Mouse (Mus musculus) CD4-positive, CD25-positive, alpha-beta regulatory T cell, adult 4 months (primary cell): ENCODE data around the gene Mn1. TPM values are rescaled to one million over a fixed set of nuclear protein-coding genes. Genes with fewer than 3 reads are reported as not detected.

Experiments
- ATAC-seq: one replicate; pipeline ENCODE4 v1.8.0; 2017
- polyA plus RNA-seq, 2 experiments: library from polyadenylated mRNA; unstranded; fragments of 100-300 nt; shearing (Covaris generic); gene quantifications; one replicate each; pipeline ENCODE4 v1.2.1; 2017

The Mn1 gene
- polyA plus RNA-seq = not detected

DNA sequence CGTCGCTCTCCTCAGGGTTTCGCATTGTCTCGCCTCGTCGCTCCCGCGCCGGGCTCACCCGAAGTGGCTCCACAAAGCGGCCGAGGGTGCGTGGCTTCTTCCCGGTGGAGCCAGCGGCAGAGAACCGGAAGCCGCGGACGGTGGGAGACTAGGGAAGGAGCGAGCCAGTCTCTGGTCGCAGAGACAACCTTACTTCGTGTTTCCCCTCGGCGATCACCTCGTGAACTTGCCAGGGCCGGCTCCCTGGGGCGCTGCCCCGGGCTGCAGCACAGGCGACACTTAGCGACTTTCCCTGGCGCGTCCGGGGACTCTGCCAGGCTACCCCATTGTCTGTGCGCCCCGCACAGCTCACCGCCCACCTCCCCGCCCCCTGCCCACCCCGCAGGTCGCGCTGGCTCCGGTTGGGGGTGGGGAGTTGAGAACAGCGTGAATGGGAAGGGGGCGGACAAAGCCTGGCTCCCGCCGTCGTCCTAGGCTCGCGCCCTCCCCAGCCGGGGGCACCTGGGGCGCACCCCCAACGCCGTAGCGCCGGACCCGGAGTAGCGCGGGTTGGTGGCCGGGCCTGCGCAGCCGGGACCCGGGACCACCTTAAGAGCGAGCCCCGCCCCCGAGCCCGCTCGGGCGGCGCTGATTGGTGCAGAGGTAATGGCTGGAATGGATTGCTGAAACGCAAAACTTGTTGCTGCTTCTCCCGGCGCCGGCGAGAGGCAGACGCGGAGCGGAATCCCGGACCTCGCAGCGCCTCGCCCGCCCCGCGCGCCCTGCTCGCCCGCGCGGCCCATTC, at the start of gene Mn1:
Gene Mn1 (plus strand): TSS at position 772 of the 784 bp plus-strand sequence.
- no peak for ATAC-seq

DNA sequence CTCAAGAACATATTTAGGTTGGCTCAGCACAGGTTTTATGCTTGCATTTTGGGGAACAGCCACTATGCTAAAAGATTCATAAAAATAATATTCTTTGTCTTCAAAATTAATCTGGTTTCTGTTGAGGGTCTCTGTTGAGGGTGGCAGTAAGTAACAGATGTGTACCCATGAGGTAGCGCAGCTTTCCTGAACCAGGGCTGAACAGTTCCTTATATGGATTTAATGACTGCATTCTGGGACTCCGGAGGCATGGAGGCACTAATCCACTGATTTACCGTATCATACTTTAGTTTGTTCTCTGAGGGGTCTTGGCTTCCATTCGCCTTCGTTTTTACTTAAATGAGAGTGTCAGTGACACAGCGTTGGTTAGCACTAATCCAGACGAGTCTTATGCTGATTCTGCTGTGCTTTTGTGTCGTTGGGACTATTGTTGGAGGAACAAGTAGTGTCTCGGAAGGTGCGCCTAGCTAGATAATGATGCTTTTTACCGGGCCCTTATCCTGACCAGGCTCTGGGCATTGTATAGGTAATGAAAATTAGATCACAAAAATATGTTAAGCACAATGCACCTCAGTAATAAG, 49.1 kb upstream of the Mn1 start:
- no peak for ATAC-seq

DNA sequence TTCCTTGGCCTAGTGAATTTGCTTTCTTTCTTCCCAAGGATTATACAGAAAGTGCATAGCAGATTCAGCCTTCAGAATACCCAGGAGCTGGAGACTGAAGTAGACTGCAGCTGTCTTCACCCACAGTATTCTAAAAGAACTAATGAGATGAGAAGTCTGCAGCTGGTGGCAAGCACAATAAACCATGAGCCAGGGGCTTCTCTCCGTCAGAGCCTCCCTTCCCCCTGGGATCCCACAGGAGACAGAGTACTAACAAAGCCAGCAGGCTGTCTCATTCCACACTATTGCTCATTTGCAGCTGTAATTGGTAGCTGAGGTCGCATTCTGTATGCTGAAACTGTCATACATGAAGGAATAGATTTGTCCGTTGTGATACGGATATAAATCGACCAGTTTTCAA, 48.6 kb upstream of the Mn1 start:
- no peak for ATAC-seq

DNA sequence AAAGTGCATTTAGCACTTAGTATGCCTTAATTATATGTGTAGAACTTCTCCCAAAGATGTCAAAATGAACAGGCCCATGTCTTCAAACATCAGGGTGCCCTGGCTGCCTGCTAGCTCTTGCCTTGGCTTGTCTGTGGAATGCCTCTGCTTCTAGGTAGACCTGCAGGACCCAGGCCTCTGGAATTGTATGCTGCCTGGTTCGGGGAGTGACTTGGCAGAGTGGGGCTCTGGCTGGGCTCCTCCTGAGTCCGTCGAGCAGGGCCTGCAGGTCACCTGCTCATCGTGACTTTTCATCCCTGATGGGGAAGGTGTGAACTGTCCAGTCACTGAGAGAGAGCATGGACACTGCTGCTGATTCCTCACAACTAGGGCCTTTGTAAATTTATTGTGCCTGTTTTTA, 41.5 kb upstream of the Mn1 start:
- no peak for ATAC-seq

DNA sequence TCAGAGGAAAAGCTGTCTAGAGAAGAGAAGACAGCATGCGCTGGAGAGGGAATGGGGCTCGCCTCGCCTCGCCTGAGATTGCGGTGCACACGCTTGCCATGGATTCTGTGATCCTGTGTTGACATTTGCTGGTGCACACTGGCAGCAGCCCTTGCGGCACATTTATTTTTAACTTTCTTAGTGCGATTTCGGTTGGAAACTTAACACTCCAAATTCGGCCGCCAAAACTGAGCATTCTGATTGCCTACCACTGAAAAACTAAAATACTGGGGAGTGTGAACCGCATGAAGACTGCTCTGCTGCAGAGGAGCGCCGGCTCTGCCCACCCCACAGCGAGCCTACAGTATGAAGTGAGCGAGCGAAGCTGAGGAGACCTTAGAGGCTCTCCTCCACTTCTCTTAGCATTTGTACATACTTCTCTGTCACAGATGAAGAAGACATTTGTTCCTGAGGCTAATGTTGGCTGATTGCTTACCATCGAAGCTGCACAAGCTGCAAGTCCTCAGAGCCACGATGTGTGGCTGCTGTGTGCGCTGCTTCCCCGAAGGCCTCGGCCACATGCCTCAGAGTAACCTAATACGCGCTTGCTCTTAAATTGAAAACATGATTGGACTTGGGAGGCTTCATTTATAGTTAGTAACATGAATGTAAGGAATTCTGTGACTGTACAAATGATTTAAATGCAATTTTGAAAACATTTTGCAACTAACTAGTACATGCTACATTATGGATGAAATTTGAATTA, 40.7 kb upstream of the Mn1 start:
- ATAC-seq = no peak

DNA sequence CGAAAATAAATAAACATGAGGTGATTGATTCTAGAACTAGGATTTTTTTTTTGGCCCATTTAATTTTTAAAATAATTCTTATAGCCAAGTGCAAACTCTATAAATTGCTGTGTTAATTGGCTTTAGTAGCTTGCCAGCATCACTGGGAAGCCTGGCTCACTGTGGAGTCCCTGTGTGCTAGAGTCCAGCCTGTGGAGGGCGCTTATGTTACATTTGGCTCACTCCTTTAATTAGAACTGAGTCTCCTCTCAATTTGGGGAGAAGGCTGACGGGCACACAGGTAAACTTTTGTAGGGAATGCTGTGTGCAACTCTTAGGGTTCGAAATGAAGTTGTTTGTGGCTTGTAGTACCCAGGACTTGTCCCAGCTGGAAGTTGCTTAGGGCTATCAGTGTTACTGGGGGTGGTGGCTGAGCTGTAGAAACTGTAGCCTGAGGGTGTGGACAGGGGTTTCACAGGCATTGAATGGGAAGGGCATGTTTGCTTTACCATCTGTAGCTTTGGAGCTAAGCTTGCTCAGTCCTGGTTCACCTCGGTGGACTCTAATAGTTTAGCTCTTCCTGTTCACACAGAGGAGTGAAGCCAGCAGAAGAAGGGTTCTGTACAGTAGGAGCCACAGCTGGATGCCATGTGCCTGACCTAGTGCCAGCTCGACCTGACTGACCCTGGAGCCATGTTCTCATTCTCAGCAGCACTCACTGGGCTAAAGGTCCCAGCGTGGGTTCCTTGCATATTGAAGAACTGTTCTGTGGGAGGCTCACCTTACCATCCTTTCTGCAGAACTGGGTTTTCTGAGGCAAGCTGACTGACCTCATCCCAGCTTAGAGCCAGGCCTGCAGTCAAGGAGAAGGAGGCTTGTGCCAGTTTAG, 38.8 kb upstream of the Mn1 start:
- no peak for ATAC-seq

DNA sequence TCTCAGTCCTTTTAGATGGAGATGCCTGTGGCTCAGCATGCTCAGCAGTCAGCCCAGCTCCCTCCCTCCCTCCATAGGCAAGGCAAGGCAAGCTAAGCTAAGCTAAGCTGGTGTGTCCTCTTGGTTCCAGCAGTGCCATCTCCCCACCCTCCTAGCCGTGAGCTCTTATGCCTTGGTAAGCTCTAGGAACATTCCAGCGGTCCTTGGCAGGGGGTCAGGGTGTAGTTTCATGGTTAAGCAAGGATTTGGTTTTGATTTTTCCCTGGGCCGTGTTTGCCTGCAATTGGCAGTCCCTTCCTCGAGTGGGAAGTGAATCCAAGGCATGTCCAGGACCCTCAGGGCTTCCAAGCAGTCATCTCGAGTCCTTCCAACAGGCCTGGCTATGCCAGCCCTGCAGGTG, 33.8 kb upstream of the Mn1 start:
- no peak for ATAC-seq

DNA sequence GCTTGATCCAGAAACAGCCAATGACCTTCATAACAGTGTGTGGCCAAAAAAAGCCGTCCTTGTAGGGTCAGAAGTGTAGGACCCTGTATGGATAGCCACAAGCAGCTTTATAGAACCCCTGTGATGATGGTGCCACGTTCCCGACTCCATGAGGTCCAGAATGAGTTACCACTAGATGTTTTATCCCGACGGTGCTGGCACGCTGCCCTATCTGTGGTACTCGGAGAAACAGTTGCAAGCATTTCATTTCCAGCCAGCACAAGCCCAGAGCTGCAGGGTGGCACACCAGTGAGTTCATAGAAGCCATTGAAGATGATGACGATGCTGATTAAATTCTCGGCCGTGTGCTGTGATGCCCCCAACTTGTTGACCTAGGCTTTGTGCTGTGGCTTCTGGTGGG, 26.3 kb upstream of the Mn1 start:
- ATAC-seq = no peak

DNA sequence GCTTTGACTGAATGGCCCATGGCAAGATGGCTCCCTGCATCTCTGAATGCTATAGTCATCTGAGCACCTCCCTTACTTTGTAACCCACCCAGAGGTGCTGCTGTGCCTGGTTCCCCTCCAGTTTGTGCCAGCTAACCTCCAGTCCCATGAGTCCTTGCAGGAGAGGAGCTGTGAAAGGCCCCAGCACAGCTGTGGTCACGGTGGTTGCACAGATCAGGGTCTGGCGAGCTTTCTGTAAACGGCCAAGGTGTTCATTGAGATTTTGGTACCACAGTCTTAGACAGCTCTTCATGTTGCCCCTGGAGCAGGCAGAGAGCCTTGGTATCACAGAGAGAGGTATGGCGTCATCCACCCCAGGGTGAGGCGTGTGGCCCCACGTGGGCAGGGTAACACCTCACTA, 25.7 kb upstream of the Mn1 start:
- no peak for ATAC-seq

DNA sequence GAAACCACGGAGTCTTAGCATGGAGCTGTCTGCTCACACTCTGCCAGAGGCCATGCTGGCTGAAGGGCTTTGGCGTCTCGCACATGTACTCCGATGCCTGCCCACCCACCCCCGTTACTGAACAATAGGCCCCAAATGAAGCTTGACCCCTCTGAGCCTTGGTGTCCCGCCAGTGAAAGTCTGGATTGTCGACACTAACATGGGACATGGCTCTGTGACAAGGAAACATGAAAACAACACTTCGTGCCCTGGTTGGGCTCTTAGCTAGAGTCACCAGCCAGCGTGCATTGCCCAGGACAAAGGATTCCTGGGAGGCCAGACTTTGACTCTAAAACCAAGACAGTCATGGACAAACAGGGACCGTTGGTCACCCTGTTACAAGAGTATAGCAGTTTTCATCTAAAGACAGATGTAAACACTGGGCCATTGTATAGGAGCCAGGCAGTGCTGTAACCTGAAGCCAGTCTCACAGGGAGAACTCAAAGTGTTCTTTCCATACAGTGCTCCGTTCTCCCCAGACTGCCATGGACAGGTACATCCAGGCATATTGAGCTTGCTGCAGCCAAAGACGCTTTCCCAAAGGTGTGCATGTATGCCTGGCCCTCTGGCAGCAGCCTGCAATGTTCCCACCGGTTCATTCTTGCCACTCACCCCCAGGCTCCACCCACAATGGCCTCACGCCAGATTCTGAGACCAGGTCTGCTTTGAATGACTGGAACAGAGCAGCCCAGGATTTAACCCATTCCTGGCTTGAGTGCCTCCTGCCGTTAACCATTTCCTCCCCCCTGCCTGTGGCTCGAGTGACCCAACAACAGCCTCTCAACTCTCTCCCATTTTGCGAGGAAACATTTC, 23.6 kb upstream of the Mn1 start:
- ATAC-seq = no peak

DNA sequence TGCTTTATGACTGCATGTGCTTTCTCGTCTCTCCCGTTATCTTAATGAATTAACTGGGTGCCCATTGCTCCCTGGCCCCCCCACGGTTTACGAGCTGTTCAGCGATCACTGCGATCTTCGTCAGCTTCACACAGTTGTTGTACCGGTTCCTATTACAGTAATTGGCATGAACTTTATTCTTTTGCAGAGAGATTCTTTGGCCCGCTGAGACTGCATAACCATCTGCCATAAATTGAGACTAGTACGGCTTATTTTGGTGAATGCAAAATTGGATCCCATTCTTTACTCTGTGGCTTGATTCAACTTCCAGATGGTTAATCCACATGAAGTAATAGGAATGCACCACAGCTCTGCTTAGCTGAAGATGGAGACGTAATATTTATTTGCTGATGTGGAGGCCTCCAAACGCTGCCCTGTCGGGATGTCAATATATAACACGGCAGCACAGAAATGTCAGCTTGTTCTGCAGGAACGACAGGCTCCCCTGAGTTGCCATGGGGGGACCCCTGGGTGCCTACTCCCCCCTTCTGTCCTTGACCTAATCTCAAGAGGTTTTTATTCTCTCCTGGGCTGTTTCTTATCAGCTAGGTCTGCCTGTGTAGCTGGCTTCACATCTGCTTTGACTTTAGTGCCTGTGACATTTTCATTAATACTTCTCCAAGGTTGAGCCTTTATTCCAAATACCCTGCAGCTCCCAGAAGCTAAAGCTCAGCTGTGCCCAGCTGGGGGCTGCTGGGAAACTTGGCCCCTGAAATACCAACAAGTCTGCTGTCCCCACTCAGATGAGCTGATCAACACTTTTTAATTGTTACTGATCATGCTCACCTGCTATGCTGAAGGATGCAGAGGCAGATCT, 22.7 kb upstream of the Mn1 start:
- no peak for ATAC-seq

DNA sequence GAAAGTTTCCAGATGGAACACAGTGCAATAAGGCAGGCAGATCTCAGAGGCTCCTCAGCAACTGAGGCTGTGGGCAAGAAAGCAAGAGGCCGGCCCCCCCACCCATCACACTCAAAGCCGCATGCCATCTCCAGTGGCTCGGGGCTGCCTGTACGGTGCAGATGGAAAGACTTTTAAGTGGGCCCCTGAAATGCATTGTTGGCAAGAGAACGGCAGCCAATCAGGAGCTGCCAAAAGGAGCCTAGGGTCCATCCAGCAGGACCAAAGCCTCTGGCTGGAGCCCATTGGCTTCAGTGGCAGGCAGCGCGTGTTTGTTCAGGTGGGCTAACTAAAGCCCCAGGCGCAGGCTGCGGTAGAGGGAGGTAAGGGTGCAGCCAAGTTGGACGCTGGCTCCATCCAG, 21.4 kb upstream of the Mn1 start:
- no peak for ATAC-seq

DNA sequence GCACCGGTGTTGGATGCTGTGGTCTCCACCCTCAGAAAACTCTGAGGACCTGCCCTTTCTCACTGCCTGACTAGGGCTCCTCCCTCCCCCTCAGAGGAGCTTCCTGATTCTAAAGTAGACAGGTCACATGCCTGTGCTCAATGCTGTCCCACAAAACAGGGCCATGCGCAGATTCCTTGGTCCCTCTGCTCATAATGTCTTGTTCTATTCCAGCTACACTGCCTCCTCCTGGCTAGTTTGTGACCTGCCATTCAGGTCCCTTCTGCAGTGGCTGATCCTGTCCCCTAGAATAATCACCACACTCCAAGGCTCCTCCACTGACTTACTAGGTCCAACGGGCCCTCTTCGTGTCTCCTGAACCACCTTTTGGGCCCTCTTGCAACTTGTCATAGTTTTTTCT, 21.0 kb upstream of the Mn1 start:
- ATAC-seq = no peak

DNA sequence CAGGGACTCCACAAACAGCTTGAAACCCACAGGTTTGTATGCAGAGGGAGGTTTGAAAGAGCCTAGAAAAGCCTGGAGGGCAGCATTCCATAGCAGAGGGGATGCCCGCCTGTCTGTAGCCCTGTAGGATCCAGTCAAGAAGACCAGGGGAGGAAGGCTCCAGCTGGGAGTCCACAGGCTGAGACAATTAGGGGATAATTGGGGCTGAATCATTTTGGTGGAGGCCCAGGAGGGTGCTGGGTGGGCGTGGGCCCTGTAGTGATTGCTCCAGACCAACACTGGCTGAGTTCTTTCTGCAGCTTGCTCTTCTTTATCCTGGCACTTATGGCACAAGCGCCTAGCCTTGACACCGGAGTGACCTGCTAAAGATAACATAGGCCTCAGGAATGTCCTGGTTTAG, 18.7 kb upstream of the Mn1 start:
- ATAC-seq = no peak

DNA sequence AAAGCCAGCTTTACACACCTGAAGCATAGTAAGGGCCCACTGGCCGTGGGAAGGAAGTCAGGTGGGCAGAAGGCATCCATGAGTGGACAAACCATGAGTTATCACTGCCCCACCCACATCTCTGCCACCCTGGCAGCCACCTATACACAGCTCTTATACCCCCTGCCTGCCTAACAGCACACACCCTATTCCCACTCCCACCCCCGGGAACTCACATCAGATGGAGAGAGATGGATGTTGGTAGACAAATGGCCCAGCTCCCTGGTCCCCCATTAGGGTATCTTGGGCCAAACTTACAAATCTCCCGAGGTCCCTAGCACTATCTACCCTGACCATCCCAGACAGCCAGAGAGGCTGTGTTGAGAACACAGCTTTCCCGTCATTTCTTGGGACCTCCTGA, 17.9 kb upstream of the Mn1 start:
- no peak for ATAC-seq

DNA sequence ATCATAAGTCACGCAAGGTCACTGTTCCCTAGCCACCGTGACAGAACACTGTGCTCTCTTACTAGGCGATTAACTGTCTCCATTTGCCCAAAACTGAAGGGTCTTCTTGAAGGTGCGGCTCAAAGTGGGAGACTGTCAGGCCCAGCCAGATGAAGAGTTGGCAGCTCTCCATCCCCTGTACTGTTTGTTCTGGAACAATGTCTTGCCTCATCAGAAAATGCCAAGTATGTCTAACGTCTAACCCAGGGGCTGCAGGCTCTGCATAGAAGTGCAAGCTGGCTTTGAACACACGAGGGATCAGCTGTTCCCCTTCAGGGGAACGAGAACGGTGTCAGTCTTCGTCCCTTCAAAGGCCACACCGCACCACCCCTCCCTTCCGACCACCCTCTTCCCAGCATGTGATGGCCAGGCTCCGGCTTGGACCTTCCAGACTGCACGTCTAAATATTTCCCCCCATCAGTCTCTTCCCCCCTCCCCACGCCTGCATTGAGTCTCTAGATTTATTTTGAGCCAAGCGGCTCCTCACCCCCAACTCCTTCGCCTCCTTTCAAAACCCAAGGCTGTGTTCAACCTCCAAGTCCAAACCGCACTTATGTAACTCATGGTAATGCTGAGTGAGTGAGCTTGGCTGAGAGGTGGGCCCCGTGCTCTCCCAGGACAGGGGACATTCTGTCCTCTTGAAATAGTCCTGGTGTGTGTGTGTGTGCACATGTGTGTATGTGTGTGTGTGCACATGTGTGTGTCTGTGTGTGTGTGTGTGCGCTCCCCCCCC, 15.1 kb upstream of the Mn1 start:
- ATAC-seq = no peak

DNA sequence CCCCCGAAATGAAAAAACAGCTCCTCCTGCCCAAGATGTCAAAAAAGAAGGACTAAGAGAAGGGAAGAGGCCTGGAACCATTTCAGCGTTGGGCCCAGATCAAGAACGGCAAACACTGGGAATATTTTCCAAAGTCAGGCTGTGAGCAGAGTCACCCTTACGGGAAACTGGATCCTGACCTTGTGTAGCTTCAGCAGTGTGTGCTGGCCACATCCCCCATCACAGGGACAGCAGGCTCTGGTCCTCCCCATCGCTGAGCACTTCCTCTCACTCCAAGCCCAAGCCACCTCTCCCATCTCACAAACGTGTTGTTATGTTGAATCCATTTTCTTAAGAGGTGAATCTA, 14.5 kb upstream of the Mn1 start:
- ATAC-seq = no peak

DNA sequence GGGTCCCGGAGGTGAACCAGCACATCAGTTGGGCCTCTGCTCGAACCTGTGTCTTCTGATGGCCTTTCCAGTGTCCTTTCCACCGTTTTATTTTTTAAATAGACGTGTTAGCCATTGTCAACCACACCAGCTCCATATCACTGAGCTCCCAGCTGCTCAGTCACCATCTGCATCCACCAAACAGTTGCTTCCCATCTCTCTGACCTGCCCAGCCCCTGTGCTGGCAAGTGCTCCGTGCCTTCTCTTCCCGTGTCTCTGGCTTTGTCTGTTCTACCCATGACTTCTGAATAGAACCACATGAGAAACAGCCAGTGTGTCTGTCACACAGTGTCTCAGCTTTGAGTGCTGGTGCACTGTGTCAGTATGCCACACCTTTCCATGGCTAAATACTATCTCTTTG, 12.4 kb upstream of the Mn1 start:
- ATAC-seq = no peak

DNA sequence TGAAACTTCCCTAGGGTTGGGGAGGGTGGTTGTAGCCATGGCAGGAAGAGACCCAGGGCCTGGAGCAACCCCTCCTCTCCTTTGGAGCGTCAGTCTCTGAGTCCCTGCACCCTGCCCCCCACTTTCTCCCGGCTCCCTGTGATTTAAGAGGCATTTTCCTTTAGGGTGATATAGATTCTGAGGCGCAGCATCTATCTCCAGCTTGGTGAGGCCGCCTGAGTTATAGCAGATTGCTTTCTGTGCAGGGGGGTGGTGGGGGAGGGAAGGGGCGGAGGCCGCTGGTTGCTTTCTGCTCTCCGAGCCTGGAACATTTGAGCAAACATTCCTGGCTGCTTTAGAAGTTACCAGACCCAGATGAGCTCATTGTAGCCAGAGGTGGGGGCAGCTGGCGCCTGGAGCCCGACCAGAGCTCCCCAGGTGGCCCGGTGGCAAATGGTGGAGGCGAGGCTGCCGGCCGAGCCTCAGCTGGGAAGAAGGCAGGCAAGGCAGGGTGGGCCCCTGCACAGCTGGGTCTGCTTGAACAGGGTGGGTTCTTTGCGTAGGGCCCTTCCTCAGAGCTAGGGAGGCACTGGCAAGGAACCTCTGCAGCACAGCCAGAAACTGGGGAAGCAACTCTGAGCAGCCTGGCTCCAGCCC, 8.6 kb upstream of the Mn1 start:
- ATAC-seq = no peak
